In the genomic region with DNA sequence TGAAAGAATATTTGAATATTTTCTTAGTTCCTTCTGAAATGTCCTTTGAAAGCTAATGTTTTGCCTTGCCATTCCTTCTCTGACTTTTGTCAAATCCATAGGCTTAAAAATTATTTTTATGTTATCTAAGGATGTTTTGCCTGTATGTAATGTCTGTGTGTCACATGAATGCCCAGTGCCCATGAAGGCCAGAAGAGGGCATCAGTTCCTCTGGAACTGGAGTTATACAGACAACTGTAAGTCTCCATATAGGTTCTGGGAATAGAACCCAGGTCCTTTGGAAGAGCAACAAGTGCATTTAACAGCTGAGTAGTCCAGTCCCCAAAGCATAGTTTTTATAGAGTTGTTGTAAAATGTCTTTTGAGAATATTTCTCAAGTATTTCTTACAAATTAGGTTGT, we compare ENCODE assay signal across 13 mouse cellular contexts. TPM values are rescaled to one million over a fixed set of nuclear protein-coding genes. Genes with fewer than 3 reads are reported as not detected.
DNase-seq lines count a peak whose midpoint lies in the region; ATAC-seq and TF ChIP-seq lines count a peak whose summit lies in the region.
"Had no signal": no experiment of that assay in that cellular context is flagged by ENCODE, and none has a peak within 500 bp of the region (broad histone marks: within the 10 kb centered on the region; RNA-seq: fewer than 3 reads in every experiment).

No protein-coding gene starts in this region.

- intact Hi-C loops in gastrocnemius, adult 2 months (cut with DNase I), result no loop called here
- intact Hi-C loops in gastrocnemius, postnatal 36 days (cut with DNase I), result no loop called here

- H3K27me3 ChIP-seq in lung, embryonic 14.5 days (ENCODE audit: insufficient read depth, low read length), result no peaks in the 10 kb centered on the region
- H3K27me3 ChIP-seq: embryonic facial prominence, embryonic 13.5 days; hindbrain, embryonic 12.5 days had no signal

- no peaks in the 10 kb centered on the region for H3K36me3 ChIP-seq in lung, embryonic 14.5 days (ENCODE audit: insufficient read depth)
- H3K36me3 ChIP-seq: embryonic facial prominence, embryonic 13.5 days; G1E; hindbrain, embryonic 12.5 days had no signal

- peak; percentile 57 for TF ChIP-seq CTCF in gastrocnemius, adult 2 months (IDR thresholded peaks at IDR 0.05)
- TF ChIP-seq CTCF in lung, embryonic 14.5 days (IDR thresholded peaks at IDR 0.05; ENCODE audit: low read depth), result peak; percentile 36
- TF ChIP-seq CTCF in bone marrow, adult 2 months (IDR thresholded peaks at IDR 0.05; ENCODE audit: control insufficient read depth, insufficient read depth, low read length), result peak; percentile 36

- H3K9ac ChIP-seq in lung, embryonic 14.5 days, result no peak overlapping the region
- H3K9ac ChIP-seq: embryonic facial prominence, embryonic 13.5 days; hindbrain, embryonic 12.5 days had no signal

- no peak for TF ChIP-seq POLR2A in bone marrow, adult 2 months (IDR thresholded peaks at IDR 0.05; ENCODE audit: borderline replicate concordance, control insufficient read depth, low read depth, low read length)

- DNase-seq in gastrocnemius, adult 2 months, result no peak
- DNase-seq in gastrocnemius, postnatal 36 days, result no peak
- DNase-seq in lung, embryonic 14.5 days, result peak; percentile 29
- DNase-seq in lung, postnatal 10 days, result no peak
- peak; percentile 31 for DNase-seq in naive thymus-derived CD4-positive, alpha-beta T cell, adult 2 months (ENCODE audit: low read depth)
- no peak for DNase-seq in urinary bladder, postnatal 25 days (ENCODE audit: low spot score)
- no peak for DNase-seq in gastrocnemius, postnatal 4 days (ENCODE audit: low spot score in 2 of 2)

- no peak overlapping the region for H3K27ac ChIP-seq in gastrocnemius, adult 2 months
- H3K27ac ChIP-seq in lung, embryonic 14.5 days (ENCODE audit: low read depth), result no peak overlapping the region
- no peak overlapping the region for H3K27ac ChIP-seq in bone marrow, adult 2 months (ENCODE audit: control insufficient read depth, insufficient read depth, low read depth, low read length, poor library complexity)
- H3K27ac ChIP-seq: embryonic facial prominence, embryonic 13.5 days; hindbrain, embryonic 12.5 days had no signal

- H3K4me2 ChIP-seq in lung, embryonic 14.5 days, result no peak overlapping the region
- H3K4me2 ChIP-seq: embryonic facial prominence, embryonic 13.5 days; hindbrain, embryonic 12.5 days had no signal

- no peaks in the 10 kb centered on the region for H3K4me1 ChIP-seq in lung, embryonic 14.5 days (ENCODE audit: insufficient read depth)
- H3K4me1 ChIP-seq in bone marrow, adult 2 months (ENCODE audit: control insufficient read depth, insufficient read depth, low read length), result no peaks in the 10 kb centered on the region
- H3K4me1 ChIP-seq: embryonic facial prominence, embryonic 13.5 days; hindbrain, embryonic 12.5 days had no signal

- H3K4me3 ChIP-seq in gastrocnemius, adult 2 months, result no peak overlapping the region
- no peak overlapping the region for H3K4me3 ChIP-seq in lung, embryonic 14.5 days (ENCODE audit: low read depth, low read length)
- no peak overlapping the region for H3K4me3 ChIP-seq in bone marrow, adult 2 months (replicated peaks; ENCODE audit: control insufficient read depth, low read depth, low read length)
- H3K4me3 ChIP-seq: embryonic facial prominence, embryonic 13.5 days; hindbrain, embryonic 12.5 days had no signal

- no peaks in the 10 kb centered on the region for H3K9me3 ChIP-seq in lung, embryonic 14.5 days (ENCODE audit: low read depth, low read length)
- H3K9me3 ChIP-seq: embryonic facial prominence, embryonic 13.5 days; G1E; hindbrain, embryonic 12.5 days had no signal

- no peak for ATAC-seq in lung, embryonic 14.5 days (ENCODE audit: insufficient read depth)

RNA-seq across cellular contexts. Expression of a gene that starts 15.0 kb away (rescaled TPM):
- not detected for total RNA-seq in gastrocnemius, adult 2 months (2021)
- not detected for total RNA-seq in gastrocnemius, postnatal 36 days (2021)
- 0.81 and 0.82 TPM in 2 replicates for polyA plus RNA-seq in lung, embryonic 14.5 days (2014; fragmentation: Nextera tagmentation; extraction: Ambion mirVana)
- not detected in 2 replicates for polyA plus RNA-seq in bone marrow, adult 2 months (2011; ENCODE audit: insufficient read depth, insufficient read length, low replicate concordance, missing spikeins)
- total RNA-seq in gastrocnemius, postnatal 4 days (2021), result under 1 TPM in 1 of 2 experiments, not detected in 1; 0.56 TPM
- total RNA-seq: gastrocnemius, adult 8-10 months had no signal
- polyA plus RNA-seq: G1E; spleen, adult 2 months had no signal

RNA-seq across cellular contexts. Expression of a gene that starts 36.6 kb away (rescaled TPM):
- 10 to 100 TPM; 20.1 to 24.0 TPM for total RNA-seq in gastrocnemius, adult 2 months (2021)
- 10 to 100 TPM; 17.6 to 19.6 TPM for total RNA-seq in gastrocnemius, postnatal 36 days (2021)
- polyA plus RNA-seq in lung, embryonic 14.5 days (2014; fragmentation: Nextera tagmentation; extraction: Ambion mirVana), result 18.4 and 19.5 TPM in 2 replicates
- 43.4 and 55.3 TPM in 2 replicates for polyA plus RNA-seq in bone marrow, adult 2 months (2011; ENCODE audit: insufficient read depth, insufficient read length, low replicate concordance, missing spikeins)
- 10 to 100 TPM; 10.1 to 13.3 TPM for total RNA-seq in gastrocnemius, postnatal 4 days (2021)

RNA-seq across cellular contexts. Expression of a gene that starts 38.2 kb away (rescaled TPM):
- 10 to 100 TPM; 16.7 to 16.9 TPM for total RNA-seq in gastrocnemius, adult 2 months (2021)
- 10 to 100 TPM; 11.3 to 15.8 TPM for total RNA-seq in gastrocnemius, postnatal 36 days (2021)
- 49.2 and 52.4 TPM in 2 replicates for polyA plus RNA-seq in lung, embryonic 14.5 days (2014; fragmentation: Nextera tagmentation; extraction: Ambion mirVana)
- polyA plus RNA-seq in bone marrow, adult 2 months (2011; ENCODE audit: insufficient read depth, insufficient read length, low replicate concordance, missing spikeins), result 2.3 and 11.0 TPM in 2 replicates
- 10 to 100 TPM; 40.1 to 43.0 TPM for total RNA-seq in gastrocnemius, postnatal 4 days (2021)

Comparison
In these comparisons a context has a peak if more than half of its experiments do, and no peak if none do; other contexts are left out.
1. DNase-seq: peak in lung, embryonic 14.5 days (single experiment) and naive thymus-derived CD4-positive, alpha-beta T cell, adult 2 months (single experiment); none in gastrocnemius, adult 2 months (single experiment), gastrocnemius, postnatal 36 days (0 of 2), lung, postnatal 10 days (single experiment), urinary bladder, postnatal 25 days (single experiment) and gastrocnemius, postnatal 4 days (0 of 2).
2. Peak in every context shown above with its lines, with median percentiles within 50 percentile points of each other: CTCF ChIP-seq.